ENCODE assay signal across 24 mouse cellular contexts in the genomic region with DNA sequence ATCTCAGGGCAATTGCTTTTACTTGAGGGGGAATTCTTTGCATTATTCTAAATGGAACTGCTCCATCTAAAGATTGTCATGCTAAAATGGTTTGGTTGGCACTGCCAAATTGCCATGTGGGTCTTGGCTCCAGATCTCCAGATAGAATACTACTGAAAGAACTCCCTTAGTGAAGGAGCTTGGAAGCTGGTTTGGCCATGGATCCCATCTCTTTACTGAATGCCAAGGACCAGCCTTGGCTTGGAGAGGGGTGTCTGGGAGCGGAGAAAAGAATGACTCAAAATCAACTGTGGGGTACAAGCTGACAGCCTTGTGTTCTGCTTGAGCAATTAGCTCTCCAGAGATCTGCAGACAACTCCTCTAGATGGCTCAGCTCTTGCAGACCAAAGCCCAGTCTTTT.
DNase-seq lines count a peak whose midpoint lies in the region; ATAC-seq and TF ChIP-seq lines count a peak whose summit lies in the region.
"Had no signal": no experiment of that assay in that cellular context is flagged by ENCODE, and none has a peak within 500 bp of the region (broad histone marks: within the 10 kb centered on the region; RNA-seq: fewer than 3 reads in every experiment).

No protein-coding gene starts in this region.

- peak; percentile 69 for ATAC-seq in forebrain, embryonic 16.5 days
- ATAC-seq in forebrain, embryonic 12.5 days (ENCODE audit: low FRiP score), result no peak
- peak; percentile 38; the same call in 1 of the 2 replicates for ATAC-seq in frontal cortex, adult (ENCODE audit: low TSS enrichment)
- ATAC-seq: activated CD4-positive, CD25-positive, alpha-beta regulatory T cell, adult 4 months; CD4-positive, CD25-positive, alpha-beta regulatory T cell, adult 4 months; forebrain, embryonic 13.5 days; forebrain, embryonic 15.5 days; Patski had no signal

- no peak overlapping the region for H3K4me2 ChIP-seq in forebrain, embryonic 16.5 days (ENCODE audit: low read length)
- H3K4me2 ChIP-seq in forebrain, embryonic 12.5 days, result no peak overlapping the region
- H3K4me2 ChIP-seq: embryonic facial prominence, embryonic 12.5 days; forebrain, embryonic 13.5 days; forebrain, embryonic 15.5 days had no signal

- no peak overlapping the region for H3K4me3 ChIP-seq in forebrain, embryonic 16.5 days (replicated peaks; ENCODE audit: low read length)
- H3K4me3 ChIP-seq in forebrain, embryonic 12.5 days (replicated peaks), result no peak overlapping the region
- H3K4me3 ChIP-seq: embryonic facial prominence, embryonic 10.5 days; embryonic facial prominence, embryonic 12.5 days; forebrain, embryonic 13.5 days; forebrain, embryonic 15.5 days had no signal

- peak; percentile 44 to 62 for DNase-seq in cerebellum, postnatal 10 days
- DNase-seq in cerebellum, postnatal 36 days, result no peak
- no peak for DNase-seq in frontal cortex, postnatal 36 days (ENCODE audit: low spot score in 2 of 2)
- DNase-seq in brain, embryonic 14.5 days (ENCODE audit: low read depth), result peak; percentile 37
- DNase-seq in layer of hippocampus, postnatal 14 days (ENCODE audit: low spot score in 2 of 2), result no peak
- DNase-seq: adrenal gland, adult 8-10 months; adrenal gland, postnatal 14 days; adrenal gland, postnatal 36 days; B cell, adult 2 months; cerebellum, adult 18-20 months; cerebellum, adult 8-10 months; cerebellum, adult 9-11 months had no signal

- H3K36me3 ChIP-seq in forebrain, embryonic 16.5 days (ENCODE audit: control insufficient read depth, insufficient read depth), result no peaks in the 10 kb centered on the region
- no peaks in the 10 kb centered on the region for H3K36me3 ChIP-seq in forebrain, embryonic 12.5 days (replicated peaks)
- H3K36me3 ChIP-seq: embryonic facial prominence, embryonic 10.5 days; embryonic facial prominence, embryonic 12.5 days; forebrain, embryonic 15.5 days; G1E had no signal

- H3K9ac ChIP-seq in forebrain, embryonic 16.5 days (replicated peaks; ENCODE audit: low read depth, low read length), result no peak overlapping the region
- no peak overlapping the region for H3K9ac ChIP-seq in forebrain, embryonic 12.5 days
- H3K9ac ChIP-seq: embryonic facial prominence, embryonic 12.5 days; forebrain, embryonic 13.5 days; forebrain, embryonic 15.5 days had no signal

- H3K27ac ChIP-seq in forebrain, embryonic 16.5 days (ENCODE audit: low read length), result no peak overlapping the region
- H3K27ac ChIP-seq in forebrain, embryonic 12.5 days, result no peak overlapping the region
- H3K27ac ChIP-seq: embryonic facial prominence, embryonic 10.5 days; embryonic facial prominence, embryonic 12.5 days; forebrain, embryonic 13.5 days; forebrain, embryonic 15.5 days had no signal

- no peak for TF ChIP-seq CTCF in brain, embryonic 14.5 days (IDR thresholded peaks at IDR 0.05; ENCODE audit: borderline replicate concordance, extremely low read depth, insufficient read depth, insufficient read length)

- no peaks in the 10 kb centered on the region for H3K4me1 ChIP-seq in forebrain, embryonic 16.5 days (replicated peaks; ENCODE audit: control insufficient read depth, insufficient read depth, low read length)
- H3K4me1 ChIP-seq in forebrain, embryonic 12.5 days, result no peaks in the 10 kb centered on the region
- H3K4me1 ChIP-seq: embryonic facial prominence, embryonic 10.5 days; embryonic facial prominence, embryonic 12.5 days; forebrain, embryonic 13.5 days; forebrain, embryonic 15.5 days had no signal

- H3K9me3 ChIP-seq in forebrain, embryonic 16.5 days (ENCODE audit: control insufficient read depth, low read length), result no peaks in the 10 kb centered on the region
- H3K9me3 ChIP-seq in forebrain, embryonic 12.5 days, result no peaks in the 10 kb centered on the region
- H3K9me3 ChIP-seq: embryonic facial prominence, embryonic 10.5 days; embryonic facial prominence, embryonic 12.5 days; forebrain, embryonic 13.5 days; forebrain, embryonic 15.5 days; G1E had no signal

- WGBS in forebrain, embryonic 16.5 days, result 70% methylated on average over 1 of the region's 1 CpGs
- 92% methylated on average over 1 of the region's 1 CpGs for whole genome bisulfite sequencing in forebrain, embryonic 12.5 days

- no peak for TF ChIP-seq POLR2A in brain, embryonic 14.5 days (IDR thresholded peaks at IDR 0.05; ENCODE audit: borderline replicate concordance, extremely low read depth, insufficient read depth, insufficient read length, poor library complexity, severe bottlenecking)

- no peaks in the 10 kb centered on the region for H3K27me3 ChIP-seq in forebrain, embryonic 16.5 days (replicated peaks; ENCODE audit: control insufficient read depth, insufficient read depth, low read length)
- H3K27me3 ChIP-seq in forebrain, embryonic 12.5 days, result no peaks in the 10 kb centered on the region
- H3K27me3 ChIP-seq: CH12.LX; embryonic facial prominence, embryonic 12.5 days; forebrain, embryonic 13.5 days; forebrain, embryonic 15.5 days; Patski had no signal

Comparison
In these comparisons a context has a peak if more than half of its experiments do, and no peak if none do; other contexts are left out.
1. DNase-seq: peak in cerebellum, postnatal 10 days (2 of 2) and brain, embryonic 14.5 days (single experiment); none in cerebellum, postnatal 36 days (0 of 2), frontal cortex, postnatal 36 days (0 of 2) and layer of hippocampus, postnatal 14 days (0 of 2).